Mouse (Mus musculus) liver, postnatal 0 days (tissue): ENCODE data around the gene Rara.

ENCODE experiments used
- CTCF ChIP-seq: sonication (generic); IDR thresholded peaks from 2 replicates; pipeline ENCODE4 v1.5.1; 2016; ENCODE audit warnings: antibody characterized with exemption, low read depth
- EP300 ChIP-seq: IDR thresholded peaks from 2 replicates; pipeline ENCODE4 v1.6.1; 2016; ENCODE audit warnings: antibody characterized with exemption, low read depth, mild to moderate bottlenecking

DNA sequence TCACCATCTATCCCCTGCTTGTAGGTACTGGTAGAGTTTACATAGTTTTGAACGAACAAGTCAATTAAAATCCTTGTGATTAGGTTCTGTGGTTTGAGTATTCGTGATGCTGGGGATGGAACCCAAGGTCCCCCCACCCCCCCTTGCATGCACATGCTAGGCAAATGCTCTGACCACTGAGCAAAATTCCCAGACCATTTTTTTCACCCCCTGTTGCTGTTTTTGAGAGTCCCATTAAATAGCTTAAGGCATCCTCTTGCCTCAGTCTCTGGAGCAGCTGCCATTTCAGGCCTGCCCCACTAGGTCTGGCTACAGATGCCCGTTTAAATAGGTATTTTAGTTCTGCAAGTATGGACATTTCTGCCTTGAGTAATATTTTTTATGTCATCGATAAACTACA, 95.5 kb downstream of the Rara start:
- TF ChIP-seq CTCF (no peak), EP300 (no peak)
